Mouse (Mus musculus): ENCODE results near the gene Acap2.

GRCm38 (mm10) chr16:31101352-31101751 is 99.7 kb downstream of the Acap2 start:
- no peak for TF ChIP-seq GATA1 (IDR thresholded peaks at IDR 0.05; ENCODE audit: low read length)
- no peak for TF ChIP-seq TAL1 (IDR thresholded peaks at IDR 0.05; ENCODE audit: low read length)
